Mouse (Mus musculus): ENCODE data around the gene Rnf10.

DNA sequence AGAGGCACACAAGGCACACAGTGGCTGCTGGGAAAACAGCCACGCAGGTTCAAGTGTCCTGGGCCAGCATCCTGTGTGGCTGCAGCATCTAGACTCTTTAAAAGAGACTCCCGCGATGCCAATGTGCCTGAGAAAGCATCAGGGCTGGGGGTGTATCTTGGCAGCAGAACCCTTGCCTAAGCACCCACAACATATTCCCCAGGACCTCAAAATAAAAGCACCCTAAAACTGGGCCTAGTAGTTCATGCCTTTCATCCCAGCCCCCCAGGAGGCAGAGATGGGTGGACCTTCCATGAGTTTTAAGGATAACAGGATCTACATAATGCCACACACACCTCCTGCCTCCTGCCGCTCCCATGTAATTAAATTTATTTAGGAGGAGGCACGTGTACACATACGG, 38.2 kb downstream of the Rnf10 start:
- TF ChIP-seq CTCF (IDR thresholded peaks at IDR 0.05; ENCODE audit: low read depth, low read length), result no peak
- TF ChIP-seq POLR2A (IDR thresholded peaks at IDR 0.05; ENCODE audit: insufficient read depth, low read length), result no peak
- TF ChIP-seq EP300 (IDR thresholded peaks at IDR 0.05; ENCODE audit: insufficient read depth, low read depth, low read length), result no peak
